Mouse (Mus musculus): Measurements from ENCODE around the gene Mier2. TPM values are rescaled to one million over a fixed set of nuclear protein-coding genes. Genes with fewer than 3 reads are reported as not detected.

Gene Mier2
- polyA plus RNA-seq, 1 experiment from 2014 or later: 69.9 TPM

- Histone ChIP-seq H3K27ac (replicated peaks) (no peak overlapping the region), H3K4me3 (peak overlapping the region; percentile 1; the same call in 1 of the 2 replicates), H3K36me3 (peaks cover 23% of the 10 kb centered on the region), H3K27me3 (ENCODE audit: low read depth, poor library complexity, severe bottlenecking) (peaks cover 25% of the 10 kb centered on the region), H3K9me3 (replicated peaks) (no peaks in the 10 kb centered on the region), H3K4me1 (peaks cover 22% of the 10 kb centered on the region)
- WGBS: 85% methylated on average over 2 of the region's 2 CpGs
- no peak for DNase-seq (ENCODE audit: low spot score)
Measured at GRCm38 (mm10) chr10:79534426-79534825, 20.6 kb downstream of the Mier2 start.

- peak within 1 kb of the TSS; percentile 80 for H3K27ac ChIP-seq (replicated peaks)
- peak within 1 kb of the TSS; percentile 70 for H3K4me3 ChIP-seq
- H3K9me3 ChIP-seq (replicated peaks): no peaks in the 10 kb centered on the region
- peaks cover 25% of the 10 kb centered on the region for H3K27me3 ChIP-seq (ENCODE audit: low read depth, poor library complexity, severe bottlenecking)
- WGBS: under 1% methylated on average over 52 of the region's 52 CpGs
- DNase-seq (ENCODE audit: low spot score): peak; percentile 84
- peaks cover 13% of the 10 kb centered on the region for H3K36me3 ChIP-seq
- peaks cover 22% of the 10 kb centered on the region for H3K4me1 ChIP-seq
Measured at GRCm38 (mm10) chr10:79533126-79533911, 21.7 kb downstream of the Mier2 start, which contains the start of gene Plpp2. Gene Plpp2, minus strand, starts transcription at chr10:79533796.

GRCm38 (mm10) chr10:79532678-79533077 lies 22.3 kb downstream of the Mier2 start:
- Histone ChIP-seq H3K27me3 (ENCODE audit: low read depth, poor library complexity, severe bottlenecking) (peaks cover 25% of the 10 kb centered on the region), H3K4me3 (peak overlapping the region; percentile 70), H3K27ac (replicated peaks) (peak overlapping the region; percentile 80), H3K36me3 (peaks cover 9% of the 10 kb centered on the region; the same call in 1 of the 2 replicates), H3K4me1 (peaks cover 22% of the 10 kb centered on the region), H3K9me3 (replicated peaks) (no peaks in the 10 kb centered on the region)
- WGBS: 27% methylated on average over 3 of the region's 3 CpGs
- no peak for DNase-seq (ENCODE audit: low spot score)

GRCm38 (mm10) chr10:79531593-79531992 lies 23.4 kb downstream of the Mier2 start:
- WGBS: 86% methylated on average over 3 of the region's 3 CpGs
- H3K4me1 ChIP-seq: peaks cover 22% of the 10 kb centered on the region
- peak; percentile 10 for DNase-seq (ENCODE audit: low spot score)

GRCm38 (mm10) chr10:79530721-79531120 lies 24.3 kb downstream of the Mier2 start:
- H3K36me3 ChIP-seq: peaks cover 20% of the 10 kb centered on the region
- no peaks in the 10 kb centered on the region for H3K9me3 ChIP-seq (replicated peaks)
- H3K27me3 ChIP-seq (ENCODE audit: low read depth, poor library complexity, severe bottlenecking): peaks cover 25% of the 10 kb centered on the region
- no peak overlapping the region for H3K27ac ChIP-seq (replicated peaks)
- no peak overlapping the region for H3K4me3 ChIP-seq
- no peak for DNase-seq (ENCODE audit: low spot score)
- peaks cover 22% of the 10 kb centered on the region for H3K4me1 ChIP-seq
- WGBS: 92% methylated on average over 13 of the region's 13 CpGs

More at GRCm38 (mm10) chr10:79531593-79531992, 23.4 kb downstream of the Mier2 start:
- H3K27me3 ChIP-seq (ENCODE audit: low read depth, poor library complexity, severe bottlenecking): peaks cover 25% of the 10 kb centered on the region
- no peaks in the 10 kb centered on the region for H3K9me3 ChIP-seq (replicated peaks)
- H3K4me3 ChIP-seq: no peak overlapping the region
- peaks cover 16% of the 10 kb centered on the region for H3K36me3 ChIP-seq
- H3K27ac ChIP-seq (replicated peaks): no peak overlapping the region

- Histone ChIP-seq H3K27me3 (ENCODE audit: low read depth, poor library complexity, severe bottlenecking) (peaks cover 21% of the 10 kb centered on the region), H3K4me1 (peaks cover 22% of the 10 kb centered on the region), H3K27ac (replicated peaks) (no peak overlapping the region), H3K36me3 (peaks cover 20% of the 10 kb centered on the region), H3K9me3 (replicated peaks) (no peaks in the 10 kb centered on the region), H3K4me3 (no peak overlapping the region)
- DNase-seq (ENCODE audit: low spot score): peak; percentile 11
- 83% methylated on average over 8 of the region's 8 CpGs for WGBS
Measured at GRCm38 (mm10) chr10:79530241-79530640, 24.8 kb downstream of the Mier2 start.

GRCm38 (mm10) chr10:79528081-79528480 lies 26.9 kb downstream of the Mier2 start:
- no peaks in the 10 kb centered on the region for H3K9me3 ChIP-seq (replicated peaks)
- peaks cover 20% of the 10 kb centered on the region for H3K36me3 ChIP-seq
- no peak for DNase-seq (ENCODE audit: low spot score)
- peaks cover 11% of the 10 kb centered on the region for H3K4me1 ChIP-seq
- H3K27me3 ChIP-seq (ENCODE audit: low read depth, poor library complexity, severe bottlenecking): peaks cover 10% of the 10 kb centered on the region
- no peak overlapping the region for H3K27ac ChIP-seq (replicated peaks)
- H3K4me3 ChIP-seq: no peak overlapping the region
- 77% methylated on average over 3 of the region's 3 CpGs for WGBS

GRCm38 (mm10) chr10:79527453-79527845 lies 27.6 kb downstream of the Mier2 start:
- DNase-seq (ENCODE audit: low spot score): no peak

GRCm38 (mm10) chr10:79526661-79527452 lies 28.1 kb downstream of the Mier2 start:
- Histone ChIP-seq H3K36me3 (peaks cover 20% of the 10 kb centered on the region), H3K27me3 (ENCODE audit: low read depth, poor library complexity, severe bottlenecking) (peaks cover 3% of the 10 kb centered on the region), H3K9me3 (replicated peaks) (no peaks in the 10 kb centered on the region), H3K27ac (replicated peaks) (no peak overlapping the region), H3K4me1 (no peaks in the 10 kb centered on the region; the same call in 1 of the 2 replicates), H3K4me3 (no peak overlapping the region)
- no peak for DNase-seq (ENCODE audit: low spot score)
- WGBS: 88% methylated on average over 12 of the region's 12 CpGs

More at GRCm38 (mm10) chr10:79527453-79527845, 27.6 kb downstream of the Mier2 start:
- H3K27ac ChIP-seq (replicated peaks): no peak overlapping the region
- no peaks in the 10 kb centered on the region for H3K9me3 ChIP-seq (replicated peaks)
- peaks cover 4% of the 10 kb centered on the region for H3K4me1 ChIP-seq
- H3K27me3 ChIP-seq (ENCODE audit: low read depth, poor library complexity, severe bottlenecking): peaks cover 7% of the 10 kb centered on the region
- no peak overlapping the region for H3K4me3 ChIP-seq
- 94% methylated on average over 6 of the region's 6 CpGs for WGBS
- peaks cover 20% of the 10 kb centered on the region for H3K36me3 ChIP-seq

- no peak overlapping the region for H3K4me3 ChIP-seq
- H3K27me3 ChIP-seq (ENCODE audit: low read depth, poor library complexity, severe bottlenecking): no peaks in the 10 kb centered on the region
- peaks cover 17% of the 10 kb centered on the region for H3K36me3 ChIP-seq
- WGBS: 93% methylated on average over 8 of the region's 8 CpGs
- H3K27ac ChIP-seq (replicated peaks): no peak overlapping the region
- H3K9me3 ChIP-seq (replicated peaks): no peaks in the 10 kb centered on the region
- DNase-seq (ENCODE audit: low spot score): no peak
- H3K4me1 ChIP-seq: no peaks in the 10 kb centered on the region; the same call in 1 of the 2 replicates
Measured at GRCm38 (mm10) chr10:79525456-79526325, 29.3 kb downstream of the Mier2 start.

- no peak for DNase-seq (ENCODE audit: low spot score)
- H3K9me3 ChIP-seq (replicated peaks): no peaks in the 10 kb centered on the region
- WGBS: 84% methylated on average over 1 of the region's 1 CpGs
- H3K27me3 ChIP-seq (ENCODE audit: low read depth, poor library complexity, severe bottlenecking): no peaks in the 10 kb centered on the region
- peaks cover 16% of the 10 kb centered on the region for H3K36me3 ChIP-seq
- H3K27ac ChIP-seq (replicated peaks): no peak overlapping the region
- H3K4me1 ChIP-seq: no peaks in the 10 kb centered on the region
- no peak overlapping the region for H3K4me3 ChIP-seq
Measured at GRCm38 (mm10) chr10:79524433-79524832, 30.6 kb downstream of the Mier2 start.

GRCm38 (mm10) chr10:79506709-79507108 lies 48.3 kb downstream of the Mier2 start:
- 87% methylated on average over 2 of the region's 2 CpGs for WGBS
- H3K4me1 ChIP-seq: no peaks in the 10 kb centered on the region
- no peak overlapping the region for H3K27ac ChIP-seq (replicated peaks)
- H3K36me3 ChIP-seq: no peaks in the 10 kb centered on the region
- no peaks in the 10 kb centered on the region for H3K27me3 ChIP-seq (ENCODE audit: low read depth, poor library complexity, severe bottlenecking)
- no peaks in the 10 kb centered on the region for H3K9me3 ChIP-seq (replicated peaks)
- no peak overlapping the region for H3K4me3 ChIP-seq
- no peak for DNase-seq (ENCODE audit: low spot score)

Data from midbrain, embryonic 10.5 days (tissue).